Mouse (Mus musculus) ES-Bruce4 (cell line): Measurements from ENCODE around the gene Cln5.

Experiments used
- CTCF ChIP-seq: IDR thresholded peaks from one replicate; pipeline ENCODE4 v1.8.1; 2011; ENCODE audit warnings: low read depth, low read length
- EP300 ChIP-seq: IDR thresholded peaks from 2 replicates; pipeline ENCODE4 v1.6.1; 2011; ENCODE audit warnings: low read depth, low read length; ENCODE audit not compliant: insufficient read depth

DNA sequence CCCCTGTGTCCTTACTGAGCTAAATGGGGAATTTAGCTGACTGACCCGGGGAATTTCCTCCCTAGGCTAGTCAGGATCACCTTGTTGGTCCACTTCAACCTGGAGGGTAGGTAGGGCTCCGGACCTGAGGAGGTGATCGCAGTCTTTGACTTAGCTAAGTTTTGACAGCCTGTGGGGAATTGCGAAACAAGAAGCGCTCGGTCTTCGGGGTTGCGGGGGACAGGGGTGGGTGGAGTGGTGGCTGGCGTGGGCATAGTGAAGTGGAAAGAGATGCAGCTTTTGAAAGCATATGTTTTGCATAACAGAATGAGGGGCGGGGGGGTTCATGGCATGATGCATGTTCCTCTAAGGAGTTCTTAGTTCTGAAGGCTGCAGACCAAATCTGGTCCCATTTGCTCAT is 774 bp downstream of the Cln5 start:
- TF ChIP-seq CTCF (no peak), EP300 (no peak)
